Mouse (Mus musculus): Measurements from ENCODE around the gene Eef1akmt2. TPM values are rescaled to one million over a fixed set of nuclear protein-coding genes. Genes with fewer than 3 reads are reported as not detected.
A peak's percentile ranks its signal among the peaks of the same experiment; 100 is the strongest.

Gene Eef1akmt2
- polyA plus RNA-seq, 1 experiment from 2014 or later: 42.7 TPM

- DNase-seq (ENCODE audit: low read depth, low spot score) (peak; percentile 30), ATAC-seq (no peak)
- CTCF ChIA-PET: interaction anchor here (1.1 to 2.1 kb wide), 5 partner anchors 9 to 31 kb away, joined by 3 to 6 read pairs (median 4); no protein-coding TSS in a partner anchor
Measured at GRCm38 (mm10) chr7:132780611-132781010, 71.9 kb downstream of the Eef1akmt2 start.

GRCm38 (mm10) chr7:132778630-132779029 is 73.8 kb downstream of the Eef1akmt2 start:
- in situ Hi-C loops (cut with MboI; ENCODE audit: low pct_unique_long_range_greater_than_20kb): no loop called here
- ChIA-PET POLR2A (no interaction called here), CTCF (interaction anchor here (1.3 kb wide), 1 partner anchor 14 kb away, joined by 3 read pairs; no protein-coding TSS in a partner anchor)
- no peak for DNase-seq (ENCODE audit: low read depth, low spot score)
- no peaks in the 10 kb centered on the region for H3K27me3 ChIP-seq
- ATAC-seq: no peak
- TF ChIP-seq CTCF (IDR thresholded peaks at IDR 0.05): no peak

More at GRCm38 (mm10) chr7:132780611-132781010, 71.9 kb downstream of the Eef1akmt2 start:
- POLR2A ChIA-PET: interaction anchor here (0.5 to 1.0 kb wide), 2 partner anchors 21 to 33 kb away, joined by 3 read pairs; partner anchors contain the start of gene Fam53b
- in situ Hi-C loops (cut with MboI; ENCODE audit: low pct_unique_long_range_greater_than_20kb): no loop called here
- H3K27me3 ChIP-seq: no peaks in the 10 kb centered on the region
- TF ChIP-seq CTCF (IDR thresholded peaks at IDR 0.05): no peak

DNA sequence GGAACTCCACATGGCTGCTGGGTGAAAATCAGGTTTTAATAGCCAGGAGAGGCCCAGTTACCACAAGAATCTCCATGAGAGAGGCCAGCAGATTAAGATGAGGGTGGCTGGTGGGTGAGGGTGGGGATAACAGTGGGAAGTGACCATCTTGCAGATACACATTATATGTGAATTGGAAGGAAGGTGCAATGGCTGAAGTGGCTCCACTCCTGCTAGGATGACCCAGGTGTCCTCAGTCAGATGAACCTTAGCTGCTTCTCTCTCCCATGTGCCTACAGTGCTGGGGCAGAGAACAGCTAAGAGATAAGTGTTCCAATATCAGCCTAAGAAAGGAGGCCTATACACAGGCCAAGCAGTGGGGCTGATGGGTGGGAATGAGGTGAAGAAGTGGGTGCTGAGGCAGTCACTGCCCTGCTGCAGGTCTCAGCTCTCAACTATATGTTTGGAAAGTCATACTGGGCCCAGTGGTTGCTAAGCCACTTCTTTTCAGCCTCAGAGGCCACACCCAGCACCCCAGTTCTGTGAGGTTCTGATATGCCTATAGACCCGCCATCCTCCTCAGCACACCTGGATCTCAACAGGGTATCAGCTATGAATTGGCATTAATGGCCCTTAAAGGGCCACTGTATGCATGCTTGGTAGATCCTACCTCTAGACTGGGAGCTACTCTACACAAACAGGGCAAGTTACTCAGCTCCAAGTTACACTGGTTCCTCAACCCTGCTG is 74.6 kb downstream of the Eef1akmt2 start:
- TF ChIP-seq CTCF (IDR thresholded peaks at IDR 0.05): no peak
- ChIA-PET POLR2A (no interaction called here), CTCF (interaction anchor here (0.8 to 1.3 kb wide), 3 partner anchors 15 to 51 kb away, joined by 3 read pairs; no protein-coding TSS in a partner anchor)
- in situ Hi-C loops (cut with MboI; ENCODE audit: low pct_unique_long_range_greater_than_20kb): no loop called here
- DNase-seq (ENCODE audit: low read depth, low spot score): no peak
- no peak for ATAC-seq
- H3K27me3 ChIP-seq: no peaks in the 10 kb centered on the region

Other genes starting within 250 kb of the Eef1akmt2 start
- gene Lhpp, start 242.0 kb downstream of the Eef1akmt2 start, polyA plus RNA-seq (2021): 23.6 TPM
- 36.3 TPM for gene Fam53b, start 38.8 kb downstream of the Eef1akmt2 start, polyA plus RNA-seq (2021)
- gene Abraxas2, start 6.6 kb upstream of the Eef1akmt2 start, polyA plus RNA-seq (2021): 40.5 TPM
- 22.9 TPM for gene Zranb1, start 78.5 kb upstream of the Eef1akmt2 start, polyA plus RNA-seq (2021)

All from Patski (cell line).